Mouse (Mus musculus) brown adipose tissue, adult 24 weeks (tissue): ENCODE measurements at regions not wholly inside any gene's neighbourhood (a gene's known extent, or its start where the extent isn't known, plus 50 kb on each side); places are given as distances from the start of the nearest gene placed in this dataset.

Experiments
- H3K27ac ChIP-seq: fragments of 200-500 bp; replicated peaks from 2 replicates; pipeline ENCODE4 v1.5.1; 2012; ENCODE audit warnings: low read depth, mild to moderate bottlenecking, low read length
- H3K4me1 ChIP-seq: fragments of 200-500 bp; 2 replicates; pipeline ENCODE4 v1.6.1; 2012; ENCODE audit warnings: low read length, mixed read lengths; ENCODE audit not compliant: control insufficient read depth, insufficient read depth, insufficient read length
- H3K4me3 ChIP-seq: fragments of 200-500 bp; 2 replicates; pipeline ENCODE4 v1.5.1; 2012; ENCODE audit warnings: low read depth, mild to moderate bottlenecking, low read length, moderate library complexity; ENCODE audit not compliant: insufficient read depth

DNA sequence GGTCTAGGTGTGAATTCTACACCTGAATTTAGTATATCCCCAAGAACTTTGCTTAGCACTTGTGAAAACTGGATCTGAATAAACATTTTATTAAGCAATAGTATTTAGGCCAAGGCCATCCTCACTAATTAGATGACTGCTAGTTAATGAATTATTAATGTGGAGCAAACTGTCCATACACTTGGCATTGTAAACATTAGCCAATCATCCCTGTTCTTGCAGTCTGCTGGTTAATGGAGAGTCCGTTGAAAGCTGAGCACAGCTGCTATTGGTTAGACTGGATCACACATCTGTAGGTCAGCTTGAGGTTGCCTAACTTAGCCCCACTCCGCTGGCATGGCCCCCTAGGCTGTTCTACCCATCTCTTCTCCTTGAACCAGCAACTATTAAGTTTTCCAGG is 826.2 kb upstream of the 4930452B06Rik start:
- H3K27ac ChIP-seq, result no peak overlapping the region
- H3K4me3 ChIP-seq, result no peak overlapping the region

DNA sequence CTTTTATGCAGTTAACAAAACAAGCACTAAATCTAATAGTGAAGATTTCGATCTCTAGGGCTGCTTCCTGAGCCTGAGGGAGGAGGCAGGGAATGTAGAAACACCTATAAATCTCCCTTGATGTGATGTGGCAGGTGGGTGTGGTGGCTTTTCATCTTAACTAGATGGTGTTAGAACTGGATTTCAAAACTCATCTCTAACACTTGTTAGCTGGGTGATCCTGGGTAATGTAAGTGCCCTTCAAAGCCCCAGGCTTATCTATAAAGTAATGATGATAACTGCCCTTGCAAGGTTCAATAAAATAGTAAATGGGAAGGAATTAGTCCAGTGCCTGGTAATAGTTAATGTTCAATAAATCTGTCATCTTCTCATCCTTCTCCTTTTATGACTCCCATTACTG is 822.5 kb upstream of the 4930452B06Rik start:
- H3K4me1 ChIP-seq, result no peaks in the 10 kb centered on the region
- H3K27ac ChIP-seq, result no peak overlapping the region
- H3K4me3 ChIP-seq, result no peak overlapping the region

More for the DNA sequence above, 826.2 kb upstream of the 4930452B06Rik start:
- H3K4me1 ChIP-seq, result no peaks in the 10 kb centered on the region

DNA sequence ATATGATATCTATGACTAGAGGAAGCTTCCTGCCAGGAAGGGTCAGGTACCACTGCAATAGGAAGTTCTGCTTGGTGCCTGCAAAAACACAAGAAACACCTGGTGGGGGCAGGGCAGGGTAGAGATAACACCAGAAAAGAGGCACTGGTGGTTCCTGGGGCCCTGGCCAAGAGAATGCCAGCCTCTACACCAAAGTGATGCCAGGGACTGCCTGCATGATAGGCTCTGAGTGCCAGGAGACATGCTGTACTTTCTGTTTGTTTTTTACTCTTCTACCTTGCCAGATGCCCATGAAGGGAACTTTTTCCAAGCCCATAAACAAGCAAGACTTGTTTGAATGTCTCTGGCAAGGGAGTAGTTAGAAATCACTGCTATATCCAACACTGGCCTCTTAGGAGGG is 812.9 kb upstream of the 4930452B06Rik start:
- Histone ChIP-seq H3K4me1 (no peaks in the 10 kb centered on the region; the same call in 1 of the 2 replicates), H3K4me3 (no peak overlapping the region), H3K27ac (no peak overlapping the region)

DNA sequence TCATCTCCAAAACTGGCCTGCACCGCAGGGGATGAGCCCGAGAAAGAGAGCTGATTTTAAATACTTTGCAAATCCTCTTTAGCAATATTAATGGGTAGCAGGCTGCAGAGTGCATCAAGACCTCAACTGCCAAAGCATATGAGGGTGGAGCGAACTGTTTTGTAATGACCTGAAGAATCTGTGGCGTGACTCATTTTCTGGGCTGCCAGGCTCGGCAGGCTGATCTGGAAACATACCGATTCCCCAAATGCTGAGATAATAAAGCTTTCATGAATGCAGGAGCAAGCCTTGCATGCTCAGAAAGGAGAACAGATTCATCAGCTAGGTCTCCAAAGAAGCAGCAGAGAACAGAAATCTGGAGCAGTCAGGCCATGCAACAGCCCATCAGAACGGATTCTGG is 809.1 kb upstream of the 4930452B06Rik start:
- 0 out of 2 replicates have a peak overlapping the region, but pooled peaks have one; percentile 9 for H3K27ac ChIP-seq
- H3K4me3 ChIP-seq, result no peak overlapping the region

DNA sequence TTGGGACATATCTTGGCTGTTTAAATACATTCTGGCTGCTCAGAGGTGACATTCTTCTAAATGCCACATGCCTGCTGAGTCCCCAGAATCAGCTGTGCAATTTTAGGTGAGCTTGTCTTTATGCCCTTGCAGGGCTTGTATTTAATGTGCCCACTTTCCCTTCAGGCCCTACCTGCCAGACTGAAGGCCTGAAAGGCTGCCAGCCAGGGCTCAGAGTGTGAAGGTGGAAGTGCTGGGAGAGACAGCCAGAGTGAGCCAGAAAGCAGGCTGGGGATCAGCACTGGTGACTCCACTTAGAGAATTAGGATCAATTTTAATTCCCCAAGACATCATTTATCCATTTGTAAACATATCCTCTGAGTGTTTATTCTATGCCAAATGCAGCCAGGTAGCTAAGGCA is 803.6 kb upstream of the 4930452B06Rik start:
- no peak overlapping the region for H3K4me3 ChIP-seq
- H3K4me1 ChIP-seq, result peaks cover 15% of the 10 kb centered on the region

More for the DNA sequence above, 809.1 kb upstream of the 4930452B06Rik start:
- H3K4me1 ChIP-seq, result no peaks in the 10 kb centered on the region; the same call in 1 of the 2 replicates

DNA sequence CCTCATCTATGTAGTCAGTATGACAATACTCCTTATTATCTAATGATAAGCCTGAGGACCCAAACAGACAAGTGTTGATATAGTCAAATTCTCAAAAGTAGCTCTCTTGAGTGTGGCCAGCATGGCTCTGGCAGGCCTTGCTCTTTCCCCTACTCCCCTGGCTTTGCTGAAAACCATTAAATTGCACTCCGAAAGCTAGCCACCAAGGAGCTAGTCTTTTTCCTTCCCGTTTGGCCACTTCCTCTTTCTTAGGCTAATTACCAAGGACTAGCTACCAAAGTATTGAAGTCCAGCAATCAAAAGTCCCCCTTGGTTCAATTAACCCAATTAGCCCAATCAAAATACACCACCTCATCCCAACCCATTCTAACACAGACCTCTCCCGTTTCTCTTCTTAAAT is 802.6 kb upstream of the 4930452B06Rik start:
- Histone ChIP-seq H3K4me3 (no peak overlapping the region), H3K27ac (peak overlapping the region; percentile 59), H3K4me1 (peaks cover 15% of the 10 kb centered on the region)

More for the DNA sequence above, 803.6 kb upstream of the 4930452B06Rik start:
- no peak overlapping the region; the same call in 1 of the 2 replicates for H3K27ac ChIP-seq

DNA sequence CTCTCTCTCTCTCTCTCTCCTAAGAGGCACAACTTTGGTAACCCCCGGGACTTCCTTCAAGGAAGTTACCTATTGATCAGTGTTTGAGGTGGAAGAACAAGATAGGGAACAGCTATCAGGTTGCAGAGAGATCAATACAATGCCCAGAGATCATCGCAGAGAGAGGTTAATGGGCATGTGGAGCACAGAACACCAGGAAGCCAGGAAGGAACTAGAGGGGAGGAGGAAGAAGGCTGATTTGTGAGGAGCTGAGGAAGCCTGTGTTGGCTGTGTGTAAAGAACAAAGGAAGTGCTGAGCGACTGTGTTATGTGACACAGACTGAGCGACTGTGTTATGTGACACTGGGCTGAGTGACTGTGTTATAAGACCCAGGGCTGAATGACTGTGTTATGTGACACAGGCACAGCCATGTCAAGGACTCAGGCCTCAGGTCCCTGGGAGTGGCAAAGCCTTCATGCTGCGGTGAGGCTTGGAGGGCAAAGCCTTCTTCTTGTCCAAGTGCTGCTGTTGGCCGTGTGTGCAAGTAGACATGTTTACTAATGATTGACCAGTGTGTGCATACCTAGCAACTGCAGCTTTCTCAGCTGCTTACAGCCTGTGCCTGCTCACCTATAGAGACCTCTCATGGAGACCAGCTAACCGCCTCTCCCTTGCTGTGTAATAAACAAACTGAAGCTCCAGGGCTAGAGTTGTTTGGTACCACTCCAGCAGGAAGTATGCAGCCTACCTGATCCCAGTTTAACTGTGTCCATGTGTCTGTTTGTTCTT is 801.8 kb upstream of the 4930452B06Rik start:
- Histone ChIP-seq H3K4me3 (no peak overlapping the region), H3K4me1 (peaks cover 15% of the 10 kb centered on the region), H3K27ac (no peak overlapping the region)

DNA sequence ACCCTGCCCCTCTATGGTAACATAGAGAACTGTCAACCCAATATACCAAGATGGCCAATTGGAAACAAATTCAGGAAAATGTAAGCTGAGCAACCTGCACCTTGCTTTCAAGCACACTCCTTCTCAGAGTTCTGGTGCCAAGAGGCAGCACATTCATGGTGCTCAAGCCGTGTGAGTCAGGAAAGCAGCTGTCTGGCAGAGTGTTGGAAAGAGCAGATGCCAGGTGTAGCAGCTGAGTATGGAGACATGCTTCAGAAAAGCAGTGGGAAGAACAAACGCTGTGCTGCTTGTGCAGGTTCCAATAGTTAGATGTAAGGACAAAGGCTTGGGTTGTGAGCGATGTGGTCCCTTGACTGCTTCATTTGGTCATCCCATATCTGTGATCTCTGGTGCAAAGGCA is 794.0 kb upstream of the 4930452B06Rik start:
- Histone ChIP-seq H3K4me3 (no peak overlapping the region), H3K4me1 (peaks cover under 1% of the 10 kb centered on the region; the same call in 1 of the 2 replicates), H3K27ac (no peak overlapping the region)

DNA sequence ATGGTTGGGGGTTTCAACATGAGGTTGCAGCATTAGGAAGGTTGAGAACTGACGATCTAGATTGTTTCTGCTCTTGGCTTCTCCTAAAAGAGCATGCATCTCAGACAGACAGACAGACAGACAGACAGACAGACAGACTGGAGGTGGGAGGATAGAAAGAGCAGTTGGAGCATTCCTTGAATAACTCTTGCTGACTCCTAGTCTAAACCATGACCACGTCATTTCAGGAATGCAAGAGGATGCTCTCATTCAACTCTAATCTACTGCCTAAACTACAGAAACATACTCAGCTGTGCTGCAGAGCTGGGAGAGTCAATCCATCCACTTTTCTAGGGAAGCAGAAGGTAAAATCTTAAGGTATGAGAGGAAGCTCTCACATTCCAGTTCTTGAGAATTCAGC is 792.8 kb upstream of the 4930452B06Rik start:
- no peak overlapping the region for H3K27ac ChIP-seq

DNA sequence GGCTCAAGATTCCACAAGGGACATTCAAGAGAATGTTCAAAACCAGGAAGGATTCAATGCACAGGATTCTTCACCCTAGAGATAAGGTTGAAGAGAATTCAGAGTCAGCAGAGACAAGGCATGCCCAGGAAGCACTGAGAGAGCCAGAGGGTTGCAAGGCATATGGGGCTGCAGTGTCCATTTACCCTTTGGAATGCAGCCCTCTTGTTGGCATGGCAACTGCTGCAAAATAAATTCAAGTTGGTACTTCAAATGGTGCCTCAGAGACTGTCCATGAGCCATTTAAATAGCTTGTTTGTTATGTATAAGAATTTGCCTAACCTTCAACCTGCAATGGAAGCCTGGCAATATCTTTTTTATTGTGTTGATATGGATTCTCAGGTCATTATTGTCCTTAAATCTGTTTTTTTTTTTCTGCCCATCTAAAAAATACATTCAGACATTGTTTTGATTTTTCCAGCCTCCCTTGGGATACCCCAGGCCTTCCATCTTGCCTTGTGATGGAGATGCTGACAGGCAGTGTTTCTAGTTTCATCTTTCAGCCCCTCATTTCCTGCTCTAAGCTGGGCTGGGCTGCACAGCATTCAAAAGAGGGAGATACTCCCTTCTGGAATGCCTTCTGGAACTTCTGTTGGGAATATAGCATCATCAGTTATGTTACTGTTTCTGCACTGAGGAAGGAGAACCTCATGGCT is 791.9 kb upstream of the 4930452B06Rik start:
- H3K4me1 ChIP-seq, result no peaks in the 10 kb centered on the region; the same call in 1 of the 2 replicates
- no peak overlapping the region for H3K27ac ChIP-seq

More for the DNA sequence above, 792.8 kb upstream of the 4930452B06Rik start:
- Histone ChIP-seq H3K4me3 (no peak overlapping the region), H3K4me1 (no peaks in the 10 kb centered on the region; the same call in 1 of the 2 replicates)

DNA sequence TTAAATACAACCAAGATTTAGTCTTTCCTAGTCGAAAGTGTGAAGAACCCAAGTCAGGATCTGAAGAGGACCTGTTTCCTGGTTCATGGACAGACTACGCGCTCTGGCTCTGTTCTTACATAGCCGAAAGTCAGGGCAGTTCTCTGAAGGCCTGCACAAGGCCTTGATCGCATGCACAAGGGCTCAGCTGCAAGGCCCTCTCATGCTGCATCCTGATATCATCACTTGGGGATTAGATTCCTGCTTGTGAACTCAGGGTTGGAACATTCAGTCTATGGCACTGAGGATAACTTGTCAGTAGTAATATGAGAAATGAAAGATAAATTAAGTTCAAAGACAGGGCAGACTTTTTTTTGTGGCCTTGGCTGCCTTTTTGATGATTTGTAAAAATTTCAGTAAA is 789.9 kb upstream of the 4930452B06Rik start:
- Histone ChIP-seq H3K27ac (no peak overlapping the region), H3K4me3 (no peak overlapping the region)

More for the DNA sequence above, 791.9 kb upstream of the 4930452B06Rik start:
- no peak overlapping the region for H3K4me3 ChIP-seq

DNA sequence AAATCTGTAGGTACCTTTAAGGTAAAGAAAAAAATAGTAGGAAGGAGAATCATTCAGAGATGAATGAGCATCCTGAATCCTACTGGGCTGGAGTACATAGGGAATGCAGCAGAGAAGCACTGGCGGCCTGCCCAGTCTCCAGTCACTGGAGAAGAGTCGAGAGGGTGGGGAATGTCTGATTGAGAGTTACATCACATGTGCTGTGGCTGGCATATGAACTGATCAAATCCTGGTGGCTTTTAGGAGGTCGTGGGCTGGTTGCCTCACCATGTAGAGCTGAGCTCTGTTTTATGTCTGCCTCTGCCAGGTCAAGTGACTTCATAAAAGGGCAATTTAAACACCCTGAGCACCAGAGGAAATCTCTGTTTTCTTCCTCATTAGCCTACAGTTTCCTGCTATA is 783.9 kb upstream of the 4930452B06Rik start:
- Histone ChIP-seq H3K4me1 (no peaks in the 10 kb centered on the region), H3K27ac (no peak overlapping the region), H3K4me3 (no peak overlapping the region)

More for the DNA sequence above, 789.9 kb upstream of the 4930452B06Rik start:
- no peaks in the 10 kb centered on the region; the same call in 1 of the 2 replicates for H3K4me1 ChIP-seq

DNA sequence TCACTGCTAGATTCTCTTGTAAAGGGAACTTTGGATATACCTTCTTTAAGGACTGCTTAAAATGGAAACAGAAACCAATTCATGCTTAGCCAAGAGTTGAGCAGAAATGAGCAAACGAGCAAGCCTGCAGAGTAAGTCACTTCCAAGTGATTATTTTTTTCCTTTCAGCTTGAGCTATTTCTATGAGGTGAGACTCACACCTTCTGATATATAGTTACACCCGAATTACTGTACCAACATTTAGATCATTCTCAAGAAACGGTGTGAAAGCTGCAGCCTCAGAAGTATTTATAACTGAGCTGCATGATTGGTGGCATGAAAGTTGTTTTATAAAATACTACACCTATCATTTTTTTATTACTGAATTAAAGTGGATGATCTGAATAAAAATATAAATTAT is 771.9 kb upstream of the 4930452B06Rik start:
- no peak overlapping the region for H3K4me3 ChIP-seq
- H3K27ac ChIP-seq, result no peak overlapping the region
- no peaks in the 10 kb centered on the region for H3K4me1 ChIP-seq

DNA sequence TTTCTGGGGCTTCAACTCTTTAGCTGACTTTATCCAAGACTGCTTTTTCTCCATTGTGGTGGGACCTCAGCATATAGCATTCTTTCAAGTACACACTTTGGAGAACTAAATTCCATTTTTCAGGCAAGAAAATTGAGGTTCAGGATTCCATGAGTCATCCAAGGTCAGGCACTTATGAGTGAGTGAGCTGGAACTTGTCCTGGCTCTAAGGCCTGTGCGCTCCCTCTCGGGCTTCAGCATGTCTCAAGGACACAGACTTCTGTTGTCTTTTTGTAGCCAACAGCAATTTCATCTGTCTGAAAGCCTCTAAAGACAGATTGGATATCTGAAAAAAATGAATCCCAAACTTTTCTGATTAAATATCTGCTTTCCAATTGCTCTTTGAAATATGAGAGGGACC is 769.1 kb upstream of the 4930452B06Rik start:
- H3K4me1 ChIP-seq, result no peaks in the 10 kb centered on the region
- no peak overlapping the region for H3K27ac ChIP-seq
- H3K4me3 ChIP-seq, result no peak overlapping the region

DNA sequence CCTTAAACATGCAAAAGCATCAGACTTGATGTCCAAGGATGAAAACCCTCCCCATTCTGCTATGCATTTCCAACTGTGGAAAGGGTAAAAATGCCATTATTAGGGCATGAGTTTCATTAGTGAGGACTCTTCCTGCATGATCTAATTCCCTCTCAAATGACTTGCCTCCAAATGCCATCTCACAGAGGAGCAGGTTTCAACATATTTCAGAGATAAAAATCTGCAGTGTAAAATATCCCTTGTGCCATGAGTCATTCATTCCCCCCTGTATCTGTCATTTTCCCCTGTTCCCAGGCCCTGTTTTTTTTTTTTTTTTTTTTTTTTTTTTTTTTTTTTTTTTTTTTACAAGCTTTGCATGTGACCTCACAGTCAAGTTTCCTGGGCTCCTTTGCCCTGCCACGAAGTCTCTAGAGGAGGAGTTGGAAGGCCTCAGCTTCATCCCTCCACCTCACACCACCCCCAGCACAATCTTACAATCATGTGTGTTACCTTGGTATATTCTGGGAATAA is 767.1 kb upstream of the 4930452B06Rik start:
- Histone ChIP-seq H3K4me1 (no peaks in the 10 kb centered on the region), H3K27ac (no peak overlapping the region), H3K4me3 (no peak overlapping the region)
